Comparison of ENCODE assay signal across 15 mouse cellular contexts in genomic region chr6:101905029-101905342, GRCm38 (mm10).
"Had no signal": no experiment of that assay in that cellular context is flagged by ENCODE, and none has a peak within 500 bp of the region (broad histone marks: within the 10 kb centered on the region; RNA-seq: fewer than 3 reads in every experiment).

No protein-coding gene starts in this region.

- H3K36me3 ChIP-seq: neural tube, embryonic 15.5 days; stomach, embryonic 15.5 days had no signal

- DNase-seq: retina, postnatal 1 day; right cerebral cortex, adult 18-20 months; right cerebral cortex, postnatal 14 days; right cerebral cortex, postnatal 25 days; right cerebral cortex, postnatal 4 days; spleen, adult 18-20 months; thymus, adult 18-20 months; thymus, adult 2 months; thymus, postnatal 14 days; thymus, postnatal 25 days; thymus, postnatal 36 days; thymus, postnatal 4 days had no signal

- H3K4me2 ChIP-seq: neural tube, embryonic 15.5 days; stomach, embryonic 15.5 days had no signal

- H3K27ac ChIP-seq: neural tube, embryonic 15.5 days; stomach, embryonic 15.5 days; stomach, postnatal 0 days had no signal

- H3K9ac ChIP-seq: neural tube, embryonic 15.5 days; stomach, embryonic 15.5 days had no signal

- H3K4me1 ChIP-seq: neural tube, embryonic 15.5 days; stomach, embryonic 15.5 days had no signal

- H3K4me3 ChIP-seq: neural tube, embryonic 15.5 days; stomach, embryonic 15.5 days had no signal

- H3K9me3 ChIP-seq: neural tube, embryonic 15.5 days; stomach, embryonic 15.5 days had no signal

- H3K27me3 ChIP-seq: neural tube, embryonic 15.5 days; stomach, embryonic 15.5 days had no signal
